Mouse (Mus musculus) frontal cortex, adult 2 months (tissue): ENCODE results near the gene Hdac5. TPM values are rescaled to one million over a fixed set of nuclear protein-coding genes. Genes with fewer than 3 reads are reported as not detected.

Source experiments
- DNase-seq, 2 experiments: peaks; one replicate each; pipeline ENCODE4 v3.0.0; 2022; ENCODE audit warnings: low spot score in 1 of 2; ENCODE audit errors: extremely low spot score in 1 of 2
- polyA plus RNA-seq: library from polyadenylated mRNA; depleted of rRNA; stranded (reverse); fragments of >200 nt; gene quantifications from 2 replicates; pipeline ENCODE4 v1.2.3, GENCODE M21; 2012

Hdac5 gene
- polyA plus RNA-seq, 1 experiment = 256 TPM

- no peak for DNase-seq
Observed at GRCm38 (mm10) chr11:102241246-102241645, 11.3 kb upstream of the Hdac5 start.

DNA sequence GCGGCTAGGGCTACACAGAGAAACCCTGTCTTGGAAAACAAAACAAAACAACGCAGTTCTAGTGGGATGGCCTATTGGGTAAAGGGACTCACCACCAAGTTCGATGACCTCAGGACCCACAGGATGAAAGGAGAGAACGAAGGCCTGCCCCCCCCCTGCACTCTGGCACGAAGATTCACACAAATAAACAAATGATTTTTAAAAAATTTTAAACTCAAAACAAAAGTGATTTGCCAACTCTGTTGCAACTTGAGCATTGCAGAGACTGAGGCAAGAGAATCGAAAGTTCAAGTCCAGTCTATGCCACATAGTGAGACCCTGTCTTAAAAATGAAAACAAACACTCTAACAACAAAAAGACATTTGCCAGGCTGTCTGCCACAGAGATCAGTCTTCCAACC is 10.7 kb upstream of the Hdac5 start:
- no peak for DNase-seq

DNA sequence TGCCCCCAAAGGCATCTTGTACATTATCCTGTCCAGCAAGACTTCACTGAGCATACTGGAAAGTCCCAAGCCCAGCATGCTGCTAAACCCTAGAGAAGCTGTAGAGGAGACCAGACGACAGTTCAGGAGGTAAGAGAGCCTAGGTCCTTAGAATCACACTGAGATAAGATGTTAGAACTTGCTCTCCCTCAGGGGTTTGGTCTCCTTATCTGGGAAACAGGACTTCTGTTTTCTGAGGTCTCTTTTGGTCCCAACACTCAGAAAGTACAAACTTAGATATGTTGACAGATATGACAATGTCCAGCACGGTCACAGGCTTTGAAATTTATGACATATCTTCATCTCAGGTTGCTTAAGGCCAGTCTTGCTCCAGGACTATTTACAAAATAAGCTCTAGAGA is 6.1 kb upstream of the Hdac5 start:
- DNase-seq = no peak

GRCm38 (mm10) chr11:102229331-102229953 is 524 bp downstream of the Hdac5 start:
- no peak for DNase-seq

DNA sequence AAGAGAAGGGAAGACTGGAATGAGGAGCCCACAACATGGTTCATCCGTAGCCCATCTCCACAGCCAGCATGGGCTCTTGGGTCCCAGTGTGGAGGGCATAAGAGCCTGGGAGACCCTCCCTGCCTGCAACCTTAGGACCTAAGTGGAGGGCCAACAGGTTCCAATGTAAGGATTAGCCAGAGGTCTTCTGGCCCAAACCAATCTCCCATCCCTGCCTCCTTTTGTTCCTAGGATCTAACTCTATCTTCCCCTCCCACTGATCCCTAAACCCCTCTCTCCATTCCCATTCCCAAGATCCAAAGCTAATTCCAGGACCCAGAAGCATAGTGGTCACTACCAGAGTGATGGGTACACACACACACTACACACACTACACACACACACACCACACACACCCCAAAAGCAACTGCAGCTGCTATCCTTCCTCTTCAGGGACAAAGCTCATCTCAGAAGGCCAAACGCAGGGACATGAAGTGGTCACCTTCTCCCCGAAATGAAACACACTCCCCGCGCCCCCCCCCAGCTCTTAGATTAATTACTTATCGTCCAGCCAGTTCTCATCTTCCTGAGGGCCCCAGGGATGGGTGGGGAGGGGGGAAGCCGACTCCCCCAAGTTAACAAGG is 1.2 kb downstream of the Hdac5 start:
- DNase-seq = no peak

- DNase-seq = no peak
Observed at GRCm38 (mm10) chr11:102228191-102228545, 1.8 kb downstream of the Hdac5 start.

DNA sequence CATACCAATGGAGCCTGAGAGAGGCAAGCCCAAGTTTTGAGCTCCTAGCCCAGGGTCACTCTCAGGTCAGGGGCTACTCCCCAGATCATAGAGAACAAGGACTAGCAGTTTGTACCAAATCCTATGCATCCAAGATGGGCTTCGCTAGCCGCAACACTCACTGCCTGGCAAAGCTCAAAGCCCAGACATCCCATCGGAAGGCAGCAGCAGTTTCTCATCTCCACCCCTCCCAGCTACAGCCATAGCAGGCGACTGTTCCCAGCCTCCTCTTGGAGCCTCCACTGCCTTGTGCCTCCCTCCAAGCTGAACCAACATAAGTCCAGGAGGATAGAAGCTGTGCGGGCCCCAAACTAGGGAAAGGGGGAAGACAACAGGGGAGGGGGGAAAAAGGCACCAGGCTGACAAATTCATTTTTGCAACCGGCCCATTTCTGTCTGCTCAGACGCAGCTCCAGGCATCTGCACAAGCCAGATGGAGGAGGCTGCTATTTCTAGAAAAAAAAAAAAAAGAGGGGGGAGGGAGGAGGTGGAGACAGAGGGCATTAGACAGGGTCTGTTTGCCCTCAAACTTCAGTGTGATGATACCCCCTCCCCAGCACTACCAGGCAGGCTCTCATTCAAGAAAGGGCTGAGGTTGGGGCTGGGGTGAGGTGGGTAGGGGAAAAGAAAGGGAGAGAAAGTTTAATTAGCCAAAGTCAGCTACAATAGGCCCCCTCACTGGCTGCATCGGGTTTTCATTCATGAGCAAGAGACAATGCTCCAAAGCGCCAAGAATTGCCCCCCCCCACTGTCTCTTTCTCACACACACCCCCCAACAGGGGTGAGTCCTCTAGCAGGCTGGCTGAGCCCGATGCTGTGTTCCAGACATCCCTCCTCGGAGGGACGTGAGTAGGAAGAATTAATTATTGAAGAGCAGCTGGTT is 2.4 kb downstream of the Hdac5 start:
- no peak for DNase-seq

GRCm38 (mm10) chr11:102226067-102226978 is 3.6 kb downstream of the Hdac5 start:
- DNase-seq = no peak

GRCm38 (mm10) chr11:102225221-102225620 is 4.7 kb downstream of the Hdac5 start:
- DNase-seq = no peak

- DNase-seq = no peak
Observed at GRCm38 (mm10) chr11:102224686-102225085, 5.3 kb downstream of the Hdac5 start.

- no peak for DNase-seq
Observed at GRCm38 (mm10) chr11:102223166-102223565, 6.8 kb downstream of the Hdac5 start.

DNA sequence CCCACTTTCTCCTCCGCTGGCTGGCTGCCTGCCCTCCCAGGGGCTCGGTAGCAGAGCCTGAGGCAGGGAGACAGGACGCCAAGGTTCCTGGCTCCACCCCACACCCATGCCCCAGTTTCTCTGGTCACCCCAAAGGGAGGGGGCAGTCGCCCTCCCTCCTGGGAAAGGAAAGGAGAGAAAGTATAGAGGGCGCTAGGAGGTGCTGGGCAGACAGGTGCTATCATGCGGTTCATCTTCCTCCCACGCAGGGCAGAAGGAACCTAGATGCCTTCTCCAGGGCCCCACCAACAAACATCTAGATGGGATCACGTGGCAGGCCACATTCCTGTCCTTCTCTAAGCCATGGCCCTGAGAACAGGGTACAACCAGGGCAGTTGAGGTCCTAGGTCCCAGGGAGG is 8.0 kb downstream of the Hdac5 start:
- no peak for DNase-seq

DNA sequence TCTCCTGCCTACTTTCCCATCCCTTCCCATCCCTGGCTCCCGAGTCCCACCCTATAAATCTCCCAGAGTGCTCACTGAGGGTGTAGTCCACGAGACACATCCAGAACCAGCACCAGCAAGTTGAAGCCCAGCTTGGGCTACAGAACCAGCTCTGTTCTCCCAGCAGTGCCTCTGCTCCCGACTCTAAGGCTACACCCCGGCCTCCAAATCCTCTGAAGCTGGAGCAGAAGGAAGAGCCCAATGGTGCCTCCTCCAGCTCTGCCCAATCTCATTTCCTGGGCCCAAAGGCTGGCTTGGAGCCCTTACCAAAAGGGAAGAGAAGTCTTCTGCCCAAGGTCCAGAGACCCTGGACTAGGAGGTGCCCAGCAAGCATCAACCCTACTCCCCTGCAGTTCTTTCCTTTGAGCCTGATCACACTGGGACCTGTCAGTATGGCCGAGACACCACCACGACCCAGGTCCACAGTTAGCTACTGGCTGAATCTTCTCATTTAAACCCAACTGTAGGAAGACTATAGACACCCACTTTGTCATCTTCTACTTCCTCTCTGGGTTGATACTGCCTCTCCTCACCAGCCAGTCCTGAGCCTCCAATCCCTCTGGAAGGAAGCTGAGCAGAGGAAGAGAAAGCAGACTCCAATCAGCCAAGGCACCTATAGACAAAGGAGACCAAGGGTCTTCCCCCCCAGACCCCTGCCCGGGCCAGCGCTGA is 8.6 kb downstream of the Hdac5 start:
- DNase-seq = no peak

- no peak for DNase-seq
Observed at GRCm38 (mm10) chr11:102220451-102220850, 9.5 kb downstream of the Hdac5 start.

DNA sequence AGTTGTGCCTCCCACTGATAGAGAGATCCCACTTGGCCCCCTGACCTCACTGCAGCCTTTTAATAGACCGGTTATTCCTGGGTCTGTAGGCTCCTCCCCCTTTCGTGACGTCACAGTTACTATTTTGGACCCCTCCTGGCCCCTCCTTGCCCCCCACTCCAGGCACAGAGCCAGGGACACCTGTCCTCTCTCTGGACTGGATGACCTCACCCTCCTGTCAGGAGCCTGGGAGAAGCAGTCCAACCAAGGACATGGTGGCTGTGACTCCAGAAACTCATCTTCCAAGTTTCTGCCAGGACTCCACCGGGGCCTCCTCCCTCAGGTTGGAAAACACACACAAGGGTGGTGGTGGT is 10.0 kb downstream of the Hdac5 start:
- DNase-seq = no peak

GRCm38 (mm10) chr11:102219247-102219993 is 10.5 kb downstream of the Hdac5 start:
- no peak for DNase-seq

DNA sequence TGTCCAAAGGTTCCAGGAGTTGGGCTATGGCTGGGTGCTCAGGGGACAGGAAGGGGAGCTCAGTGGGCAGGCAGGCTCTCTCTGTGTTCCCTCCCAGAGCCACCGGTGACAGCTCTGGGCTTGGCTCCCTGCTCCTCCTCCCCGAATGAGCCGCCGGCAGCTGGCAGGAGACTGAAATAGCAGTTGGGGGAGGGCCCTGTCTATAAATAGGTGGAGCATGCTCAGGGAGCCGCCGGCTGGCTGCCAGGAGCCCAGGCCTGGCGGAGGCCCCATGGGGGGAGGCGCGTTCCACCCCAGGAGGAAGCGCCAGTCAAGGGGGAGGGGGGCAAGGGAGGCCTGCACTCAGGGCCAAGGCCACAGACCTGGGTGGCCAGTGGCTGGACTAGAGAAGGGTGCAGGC is 11.2 kb downstream of the Hdac5 start:
- peak; percentile 94 to 98 for DNase-seq

DNA sequence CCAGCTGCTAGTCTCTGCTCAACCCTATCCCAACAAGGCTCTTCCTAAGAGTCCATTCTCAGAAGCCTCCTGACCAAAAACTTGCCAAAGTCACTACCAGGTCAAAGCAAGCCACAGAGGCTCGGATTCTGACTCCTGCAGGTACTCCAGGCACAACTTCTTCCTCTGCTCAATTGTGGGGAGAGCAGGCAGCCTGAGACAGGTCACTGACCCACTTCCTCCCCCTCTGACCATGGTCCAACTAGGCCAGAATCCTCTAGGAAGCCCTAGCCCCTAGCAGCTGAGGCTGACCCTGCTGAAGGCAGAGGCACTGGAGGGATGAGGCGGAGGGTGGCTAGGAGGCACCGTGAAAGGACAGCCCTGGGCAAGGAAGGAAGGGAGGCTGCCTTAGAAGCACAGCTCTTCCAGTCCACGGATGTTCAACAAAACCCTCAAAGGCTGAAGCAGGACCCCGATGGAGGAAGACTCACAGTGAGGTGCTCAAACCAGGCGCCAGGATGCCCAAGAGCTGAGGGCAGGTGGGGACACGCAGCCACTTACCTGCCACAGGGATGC is 12.0 kb downstream of the Hdac5 start:
- no peak for DNase-seq

GRCm38 (mm10) chr11:102217396-102217795 is 12.6 kb downstream of the Hdac5 start:
- no peak for DNase-seq
